Mouse (Mus musculus) erythroid progenitor cell, adult 5-6 weeks (primary cell): ENCODE results near the gene Diexf. TPM values are rescaled to one million over a fixed set of nuclear protein-coding genes. Genes with fewer than 3 reads are reported as not detected.
A peak's percentile ranks its signal among the peaks of the same experiment; 100 is the strongest.

Source experiments
- ATAC-seq: replicated peaks from 2 replicates; pipeline ENCODE4 v1.8.0; 2016; ENCODE audit warnings: moderate number of reproducible peaks, mild to moderate bottlenecking, moderate TSS enrichment, inconsistent platforms; ENCODE audit not compliant: poor library complexity, low FRiP score, severe bottlenecking
- total RNA-seq, 2 experiments: library from RNA; stranded (forward) in 1 of 2; stranded (reverse) in 1 of 2; fragments of 150-400 nt in 1 of 2; fragments of 186-747, 209-891 nt in 1 of 2; gene quantifications; 2 replicates each; pipeline versions ENCODE4 v1.2.3 to v1.2.4; 2015 to 2017; ENCODE audit warnings: low replicate concordance in 2 of 2

The Diexf gene
- total RNA-seq, 2 experiments from 2014 or later = 1.4 to 3.4 TPM

DNA sequence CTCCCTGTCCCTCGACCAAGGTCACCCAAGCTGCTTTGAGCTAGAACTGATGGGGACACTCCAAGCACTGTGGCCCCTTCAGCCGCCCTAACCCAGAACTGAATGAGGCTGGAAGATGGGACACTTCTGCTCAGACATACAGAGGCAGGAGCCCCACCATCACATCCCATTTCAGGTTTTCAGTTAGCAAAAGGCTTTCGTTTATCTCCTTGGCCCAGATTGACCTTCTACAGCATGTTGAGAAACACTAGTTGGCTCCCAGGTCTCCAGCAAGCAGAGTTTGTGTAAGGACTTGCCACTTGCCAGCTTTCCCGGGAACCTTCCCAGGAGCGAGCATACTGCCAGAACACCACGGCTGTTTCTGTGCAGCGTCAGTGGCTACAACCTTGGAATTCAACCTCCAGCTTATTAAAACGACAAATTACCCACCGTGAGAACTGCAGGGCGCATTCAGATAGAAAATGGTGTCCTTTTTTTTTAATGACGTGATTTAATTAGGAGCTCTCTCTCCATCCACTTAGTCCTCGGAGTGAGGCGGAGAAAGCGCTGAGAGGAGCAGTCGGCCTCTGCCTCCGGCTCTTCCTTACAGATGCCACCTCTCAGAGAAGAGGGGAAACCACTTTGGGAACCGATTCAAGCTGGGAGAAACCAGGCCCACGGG is 39.7 kb downstream of the Diexf start:
- ATAC-seq = 0 out of 2 replicates have a peak, but pooled peaks have one; percentile 31

DNA sequence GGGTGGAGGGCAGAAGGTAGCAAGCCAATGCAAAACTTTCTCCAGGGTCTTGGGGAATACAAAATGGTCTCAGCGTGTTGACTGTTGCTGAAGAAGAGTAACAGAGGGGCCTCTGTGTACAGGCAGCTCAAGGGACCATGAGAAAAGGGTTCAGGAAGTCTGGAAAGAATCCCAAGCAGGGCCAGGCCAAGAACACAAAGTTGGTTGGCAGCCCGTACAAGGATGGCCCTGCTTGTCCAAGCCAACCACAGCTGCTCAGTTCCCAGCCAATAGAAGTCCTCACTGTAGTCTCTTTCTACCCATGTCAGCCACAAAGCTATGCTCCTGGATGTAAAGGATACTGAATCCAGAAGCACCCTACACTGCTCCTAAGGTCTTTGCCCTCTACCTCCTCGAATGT is 40.4 kb downstream of the Diexf start:
- ATAC-seq = 0 out of 2 replicates have a peak, but pooled peaks have one; percentile 9

DNA sequence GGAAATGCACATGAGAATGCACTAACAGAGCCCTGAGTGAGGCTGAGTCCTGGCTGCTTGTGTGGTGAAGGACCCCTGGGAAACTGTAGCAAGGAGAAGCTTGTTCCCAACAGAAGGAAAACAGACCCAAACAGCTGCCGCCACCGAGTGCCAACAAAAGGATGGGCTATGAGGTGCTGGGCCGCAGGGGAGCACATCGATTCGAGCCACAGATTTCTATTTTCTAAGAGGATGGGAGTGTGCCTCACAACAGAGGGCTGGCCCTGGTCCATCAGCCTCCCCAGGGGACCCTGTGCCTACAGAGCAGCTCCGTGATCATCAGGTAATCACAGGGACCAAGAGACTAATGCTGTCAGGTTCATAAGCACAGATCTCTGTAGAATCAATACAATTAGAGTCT is 40.9 kb downstream of the Diexf start:
- no peak for ATAC-seq

DNA sequence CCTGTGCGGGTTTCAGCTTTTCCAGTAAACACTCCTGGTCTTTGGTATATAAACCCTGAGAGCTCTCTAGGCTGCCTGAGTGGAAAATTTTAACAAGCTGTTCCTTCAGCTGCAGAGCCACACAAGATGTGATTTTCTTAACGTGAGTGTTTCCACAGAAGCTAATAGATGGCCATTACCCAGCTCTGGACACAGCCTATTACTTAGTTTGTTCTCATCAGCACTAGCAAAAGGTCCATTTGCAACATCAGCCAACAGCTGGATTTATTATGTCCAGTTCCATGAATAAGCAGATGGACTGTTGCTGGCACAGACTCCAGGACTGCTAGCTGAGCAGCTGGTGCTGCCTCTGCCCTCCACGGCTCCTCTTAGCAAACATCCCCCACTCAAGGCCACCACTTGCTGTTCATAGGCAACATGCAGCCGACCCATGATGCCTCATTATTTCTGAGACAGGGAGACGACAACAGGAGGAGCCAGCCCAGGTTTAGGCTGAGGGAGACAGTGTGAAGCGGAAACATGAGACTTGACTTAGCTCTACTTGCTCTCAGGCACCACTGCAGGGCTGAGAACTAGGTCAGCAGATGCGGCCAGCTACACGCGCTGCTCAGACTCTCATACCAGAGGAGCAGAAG is 43.1 kb downstream of the Diexf start:
- no peak for ATAC-seq

DNA sequence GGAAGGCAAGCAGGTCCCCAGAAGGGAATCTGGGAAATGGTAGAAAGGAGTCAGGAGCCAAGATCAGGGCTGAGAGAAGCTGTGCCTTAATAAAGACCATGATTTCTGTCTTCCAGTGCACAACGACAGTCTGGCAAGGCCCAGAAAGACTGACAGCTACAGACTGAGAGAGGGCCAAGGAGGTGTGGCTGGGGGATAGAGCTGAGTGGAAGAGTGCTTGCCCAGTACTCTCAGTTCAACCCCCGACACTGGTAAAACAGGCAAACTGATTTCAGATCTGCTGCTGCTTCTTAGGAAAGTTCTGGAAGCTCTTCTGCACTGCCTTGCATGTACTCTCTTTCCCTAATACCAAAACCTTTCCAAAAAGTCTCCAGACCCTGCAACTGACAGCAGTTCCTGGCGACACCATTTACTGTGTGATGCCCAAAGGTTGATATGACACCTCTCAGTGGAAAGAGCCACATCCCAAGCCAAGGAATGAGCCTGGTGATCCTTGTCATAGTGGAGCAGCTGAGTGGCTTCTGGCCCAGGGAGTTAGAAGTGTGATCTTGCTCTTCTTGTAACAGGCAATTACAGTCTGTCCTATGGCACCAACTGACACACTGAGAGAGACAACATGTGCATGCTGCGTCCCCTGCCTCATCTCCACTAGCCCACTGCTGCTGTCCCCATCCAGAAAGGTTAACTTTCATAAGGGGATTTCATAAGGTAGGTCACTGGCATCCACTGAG is 43.8 kb downstream of the Diexf start:
- no peak for ATAC-seq

DNA sequence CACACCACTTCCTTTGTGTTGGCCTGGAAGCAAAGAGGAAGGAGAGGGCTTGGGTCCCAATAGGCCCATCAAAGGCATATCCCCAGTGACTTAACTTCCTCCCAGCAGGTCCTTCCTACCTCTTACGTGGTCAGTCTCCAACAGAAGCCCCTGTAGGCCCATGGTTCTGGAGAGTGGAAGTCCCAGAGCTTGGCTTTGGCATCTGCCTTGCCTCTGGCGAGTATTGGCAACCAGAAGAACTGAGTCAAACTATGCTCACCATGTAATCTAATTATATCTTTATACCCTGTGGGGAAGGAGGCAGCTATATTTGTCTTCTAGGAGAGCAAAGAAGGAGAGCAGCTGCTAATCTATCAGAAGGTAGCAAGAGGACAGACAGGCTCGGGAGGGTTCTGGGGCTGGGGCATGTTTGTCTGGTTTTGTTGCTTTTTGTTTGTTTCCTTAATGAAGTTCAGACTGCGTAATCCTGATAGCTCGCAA is 44.5 kb downstream of the Diexf start:
- no peak for ATAC-seq

DNA sequence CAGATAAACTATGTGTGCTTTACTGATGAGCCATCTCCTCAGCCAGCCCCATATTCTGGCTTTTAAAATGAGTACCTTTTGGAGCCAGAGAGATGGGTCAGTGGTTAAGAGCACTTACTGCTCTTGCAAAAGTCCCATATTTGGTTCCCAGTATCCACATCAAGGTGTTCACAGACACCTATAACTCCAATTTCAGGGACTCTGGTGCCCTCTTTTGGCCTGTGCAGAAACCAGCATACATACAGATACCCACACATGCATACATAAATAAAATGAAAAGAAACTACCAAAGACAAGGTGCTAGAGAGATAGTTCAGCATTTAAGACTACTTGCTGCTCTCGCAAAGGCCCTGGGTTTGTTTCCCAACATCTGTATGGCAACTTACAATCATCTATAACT is 46.1 kb downstream of the Diexf start:
- ATAC-seq = no peak

DNA sequence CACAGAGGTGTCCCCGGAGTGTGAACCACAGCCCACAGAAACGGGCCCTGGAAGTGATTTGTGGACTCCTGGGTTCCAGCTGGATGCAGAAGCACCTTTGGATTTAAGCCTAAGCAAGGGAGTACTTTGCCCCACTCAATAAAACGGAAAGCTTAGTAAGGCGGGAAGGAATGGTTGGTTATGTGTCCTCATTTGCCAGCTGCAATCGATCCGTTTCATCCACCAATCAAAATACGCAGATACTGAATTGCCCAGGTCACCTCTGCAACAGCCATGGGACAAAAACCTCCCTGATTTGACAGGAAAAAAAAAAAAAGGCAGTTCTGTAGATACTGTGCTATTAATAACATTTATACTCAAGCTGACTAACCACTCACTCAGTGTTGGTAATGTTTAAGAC is 47.0 kb downstream of the Diexf start:
- no peak for ATAC-seq

DNA sequence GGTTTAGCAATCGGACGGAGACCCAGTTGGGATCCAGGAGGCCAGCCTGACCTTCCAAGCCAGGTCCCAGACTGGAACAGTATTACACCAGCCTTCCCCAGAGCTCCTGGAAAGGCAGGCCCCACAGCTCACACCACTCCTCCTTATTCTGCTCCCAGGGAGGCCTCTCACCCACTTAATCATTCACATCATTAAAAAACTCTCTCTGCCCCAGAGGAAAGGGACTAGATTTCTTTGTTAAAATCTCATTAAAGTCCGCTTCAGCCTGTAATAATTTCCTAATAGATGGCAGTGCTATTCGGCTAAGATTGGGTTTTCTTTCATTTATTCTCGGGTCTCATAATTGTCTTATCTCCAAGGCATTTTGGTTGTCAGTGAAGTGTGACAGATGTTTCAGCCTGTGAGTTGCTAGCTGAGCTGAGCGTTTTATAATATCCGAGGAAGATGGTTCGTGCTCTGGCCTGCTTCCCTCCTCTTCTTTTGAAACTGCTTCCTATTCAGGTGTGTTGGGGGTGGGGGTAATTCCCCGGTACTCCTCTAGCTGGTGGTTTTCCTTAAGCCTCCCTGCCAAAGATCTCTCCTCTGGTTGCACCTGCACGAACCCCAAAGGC is 47.7 kb downstream of the Diexf start:
- no peak for ATAC-seq

DNA sequence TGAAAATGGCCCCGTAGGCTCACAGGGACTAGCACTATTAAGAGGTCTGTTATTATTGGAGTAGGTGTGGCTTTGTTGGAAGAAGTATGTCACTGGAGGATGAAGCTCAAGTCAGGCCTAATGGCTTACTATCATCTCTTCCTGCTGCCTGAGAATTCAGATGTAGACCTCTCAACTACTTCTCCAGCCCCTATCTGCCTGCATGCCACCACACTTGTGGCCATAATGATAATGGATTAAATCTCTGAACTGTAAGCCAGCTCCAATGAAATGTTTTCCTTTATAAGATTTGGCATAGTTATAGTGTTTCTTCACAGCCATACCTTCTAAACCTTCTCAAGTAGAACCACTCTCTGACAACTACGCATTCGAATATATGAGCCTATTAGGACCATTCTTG is 67.5 kb downstream of the Diexf start:
- no peak for ATAC-seq

DNA sequence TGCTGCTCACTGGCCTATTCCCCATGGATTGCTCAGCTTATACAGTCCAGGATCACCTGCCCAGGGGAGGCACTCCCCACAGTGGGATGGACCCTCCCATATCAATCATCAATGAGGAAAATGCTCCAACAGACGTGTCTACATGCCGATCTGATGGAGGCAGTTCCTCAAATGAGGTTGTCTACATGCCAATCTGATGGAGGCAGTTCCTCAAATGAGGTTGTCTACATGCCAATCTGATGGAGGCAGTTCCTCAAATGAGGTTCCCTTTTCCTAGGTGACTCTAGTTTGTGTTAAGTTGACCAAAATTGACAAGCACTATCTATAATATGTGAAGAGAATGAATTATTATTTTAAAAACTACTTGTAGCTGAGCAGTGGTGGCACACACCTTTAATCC is 69.9 kb downstream of the Diexf start:
- ATAC-seq = no peak

DNA sequence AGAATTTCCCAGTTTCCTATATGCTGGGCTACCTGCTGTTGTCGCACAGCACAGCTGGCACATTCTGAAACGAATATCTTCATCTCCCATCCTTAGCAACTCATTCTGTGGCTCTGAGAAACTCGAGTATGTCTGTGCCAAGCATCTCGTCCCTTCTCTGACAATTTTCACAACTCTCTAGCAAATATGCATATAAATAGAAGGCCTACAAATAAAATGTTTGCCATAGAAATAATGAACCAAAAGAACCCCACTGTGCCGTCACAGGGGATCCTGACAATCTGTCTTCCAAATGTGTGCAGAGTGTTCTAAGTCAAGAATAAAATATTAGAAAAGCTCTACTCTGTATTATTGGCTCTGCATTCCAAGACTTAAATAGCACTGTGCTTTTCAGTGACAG is 70.5 kb downstream of the Diexf start:
- no peak for ATAC-seq

DNA sequence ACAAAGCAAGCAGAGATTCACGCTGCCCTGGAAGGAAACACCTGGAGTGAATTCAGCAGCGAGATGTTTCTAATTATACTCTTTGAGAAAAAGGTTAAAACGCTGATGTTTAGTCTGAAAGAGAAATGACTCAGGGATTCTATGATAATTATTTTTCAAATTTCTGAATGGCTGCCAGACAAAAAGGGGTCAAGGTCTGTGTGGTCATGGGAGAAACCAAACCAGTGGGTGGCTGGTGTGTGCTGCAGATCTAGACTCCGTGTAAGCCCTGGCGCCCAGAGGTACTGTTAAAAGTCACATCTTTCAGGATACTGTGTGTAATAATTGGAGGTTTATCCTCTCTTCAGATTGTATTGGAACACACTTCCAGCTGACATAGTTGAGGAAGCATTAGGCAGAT is 75.7 kb downstream of the Diexf start:
- ATAC-seq = no peak

DNA sequence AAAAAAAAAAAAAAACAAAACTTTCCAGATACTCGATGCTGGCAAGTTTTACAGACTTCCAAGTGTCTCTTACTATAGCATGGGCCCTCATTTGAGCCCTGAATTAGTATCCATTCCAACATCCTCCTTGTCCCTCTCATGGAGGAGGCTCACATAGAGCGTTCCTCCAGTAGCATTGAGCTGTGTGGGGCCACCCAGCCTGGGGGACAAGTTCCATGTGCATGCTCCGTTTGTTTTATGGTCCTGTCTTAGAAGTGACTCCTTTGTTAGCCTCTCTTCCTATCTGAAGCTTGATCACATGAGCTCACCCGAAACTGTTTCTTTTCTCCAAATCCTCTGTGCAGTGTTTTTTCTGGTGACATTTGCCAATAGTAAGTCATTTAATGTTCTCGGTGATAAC is 77.0 kb downstream of the Diexf start:
- no peak for ATAC-seq

DNA sequence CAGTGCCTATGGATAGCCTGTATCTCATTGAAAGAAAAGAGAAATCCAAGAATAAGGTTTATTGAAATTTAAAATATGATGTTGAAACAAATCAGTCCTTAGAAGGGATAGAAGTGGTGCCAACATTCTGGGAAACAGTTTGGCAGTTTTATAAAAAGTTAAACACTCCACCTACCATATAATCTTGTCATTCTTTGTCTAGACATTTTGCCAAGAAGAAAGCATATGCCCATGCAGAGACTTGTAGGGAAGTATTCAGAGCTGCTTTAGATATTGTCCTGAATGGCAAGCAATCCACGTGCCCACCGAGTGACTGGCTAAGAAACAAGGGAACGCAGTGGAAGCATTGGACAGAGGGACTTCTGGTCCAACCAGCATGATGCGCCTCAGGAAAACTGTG is 82.5 kb downstream of the Diexf start:
- ATAC-seq = no peak

DNA sequence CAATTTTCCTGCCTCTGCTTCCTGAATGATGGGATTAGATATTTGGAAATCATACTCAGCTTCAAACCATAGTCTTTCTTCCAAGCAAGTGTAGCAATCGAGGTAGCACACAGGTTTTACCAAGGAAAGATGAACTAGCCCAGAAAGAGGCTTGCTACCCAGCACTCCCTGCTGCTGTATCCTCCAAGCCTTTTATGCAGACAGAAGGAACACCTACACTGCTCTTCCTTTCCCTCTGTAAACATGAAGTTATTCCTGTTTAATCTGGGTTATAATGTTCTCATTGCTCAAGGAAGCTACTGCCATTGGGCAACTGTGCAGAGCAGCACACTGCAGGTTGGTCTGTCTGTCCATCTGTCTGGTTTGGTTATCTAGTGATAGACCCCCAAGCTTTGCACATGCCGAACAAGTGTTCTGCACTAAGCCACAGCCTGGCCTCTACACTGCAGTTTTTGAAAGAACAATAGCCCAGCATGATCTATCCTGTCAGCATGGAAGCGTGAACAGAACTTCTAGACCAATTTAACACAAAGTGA is 87.2 kb downstream of the Diexf start:
- ATAC-seq = no peak
